Mouse (Mus musculus) intestine, embryonic 16.5 days (tissue): Measurements from ENCODE around the gene Olfr859. TPM values are rescaled to one million over a fixed set of nuclear protein-coding genes. Genes with fewer than 3 reads are reported as not detected.
"Not testable (repeated sequence)": the region's sequence is repeated elsewhere in the genome, so short reads cannot be mapped to it uniquely, and the experiment has no call there.

ENCODE experiments used
- ATAC-seq: fragments of 200-750 bp; cut with Nextera tagmentation; 2 replicates; pipeline ENCODE4 v1.8.0; 2017; ENCODE audit warnings: moderate TSS enrichment, moderate library complexity
- H3K27ac ChIP-seq: fragments of 300-500 bp; sonication (generic); 2 replicates; pipeline ENCODE4 v1.5.1; 2014; ENCODE audit warnings: mild to moderate bottlenecking, low read length
- H3K27me3 ChIP-seq: fragments of 300-500 bp; sonication (generic); replicated peaks from 2 replicates; pipeline ENCODE4 v1.6.1; 2014; ENCODE audit warnings: low read length, control low read depth, mixed read lengths; ENCODE audit not compliant: control insufficient read depth, insufficient read depth
- H3K36me3 ChIP-seq: fragments of 300-500 bp; sonication (generic); 2 replicates; pipeline ENCODE4 v1.6.1; 2014; ENCODE audit warnings: low read length, control low read depth; ENCODE audit not compliant: control insufficient read depth, insufficient read depth
- H3K4me1 ChIP-seq: fragments of 300-500 bp; sonication (generic); 2 replicates; pipeline ENCODE4 v1.6.1; 2014; ENCODE audit warnings: low read length, control low read depth, mixed read lengths; ENCODE audit not compliant: control insufficient read depth, insufficient read depth
- H3K4me2 ChIP-seq: fragments of 300-500 bp; sonication (generic); 2 replicates; pipeline ENCODE4 v1.6.1; 2014; ENCODE audit warnings: low read depth, low read length, control low read depth
- H3K4me3 ChIP-seq: fragments of 300-500 bp; sonication (generic); 2 replicates; pipeline ENCODE4 v1.5.1; 2014; ENCODE audit warnings: mild to moderate bottlenecking, low read length
- H3K9ac ChIP-seq: fragments of 300-500 bp; sonication (generic); 2 replicates; pipeline ENCODE4 v1.6.1; 2014; ENCODE audit warnings: low read depth, low read length
- H3K9me3 ChIP-seq: fragments of 300-500 bp; sonication (generic); 2 replicates; pipeline ENCODE4 v1.6.1; 2016; ENCODE audit warnings: low read length, control low read depth; ENCODE audit not compliant: control insufficient read depth
- WGBS: fragments of 180-500 bp; shearing (Covaris S2); extraction: QIAGEN DNeasy Blood & Tissue Kit; methylation state at CpG from one replicate; pipeline ENCODE4 v1.1.7; 2014; 5-methylcytosine and 5-hydroxymethylcytosine counted together
- polyA plus RNA-seq: library from polyadenylated mRNA; unstranded; fragments of >200 nt; fragmentation: Nextera tagmentation; extraction: Ambion mirVana; gene quantifications from 2 replicates; pipeline ENCODE4 v1.2.1, GENCODE M21; 2015

Gene Olfr859
- polyA plus RNA-seq: not detected in 2 replicates

DNA sequence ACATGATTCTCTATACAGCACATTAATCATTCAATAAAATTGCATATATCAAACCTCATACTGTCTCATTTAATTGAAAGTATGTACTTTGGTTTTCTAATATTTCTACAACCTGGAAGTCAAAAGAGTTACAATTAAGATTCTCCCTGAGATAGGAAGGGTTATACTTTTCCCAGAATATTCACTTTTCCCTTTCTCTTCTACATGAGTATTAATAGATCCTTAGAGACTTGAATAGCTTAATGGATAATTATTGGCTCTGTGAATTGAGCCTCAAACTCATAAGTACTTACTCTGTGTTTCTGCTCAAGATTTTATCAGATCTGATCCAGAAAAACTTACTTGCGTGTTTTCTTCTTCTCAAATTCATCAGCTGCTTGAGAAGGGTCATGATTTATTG lies at the start of gene Olfr859:
Gene Olfr859 (plus strand): TSS at position 301 of the 400 bp plus-strand sequence.
- not testable (repeated sequence) for H3K9ac ChIP-seq, H3K27me3 ChIP-seq, H3K27ac ChIP-seq, H3K9me3 ChIP-seq, ATAC-seq, H3K36me3 ChIP-seq, H3K4me3 ChIP-seq, H3K4me2 ChIP-seq, H3K4me1 ChIP-seq
- 60% methylated on average over 1 of the region's 1 CpGs for WGBS

DNA sequence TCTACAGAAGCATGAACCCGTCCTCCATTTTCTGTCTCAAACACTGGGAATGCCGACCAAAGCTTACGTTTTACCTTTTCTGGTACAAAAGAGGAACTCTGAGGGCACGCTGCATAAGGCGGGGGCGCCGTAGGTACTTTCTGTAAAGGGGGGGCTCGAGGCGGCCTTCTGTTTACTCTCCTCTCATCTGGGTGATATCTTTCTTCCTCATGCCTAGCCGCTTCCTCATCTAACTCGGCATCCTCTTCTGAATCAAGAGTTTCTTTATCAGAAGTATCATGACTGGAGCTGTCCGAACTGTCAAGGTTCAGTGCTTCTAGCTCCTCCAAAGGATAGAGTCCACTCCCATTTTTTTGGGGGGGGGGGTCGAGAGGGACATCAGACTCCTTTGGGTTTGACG lies 35.6 kb upstream of the Olfr859 start:
- H3K27ac ChIP-seq: no peak overlapping the region
- no peak for ATAC-seq

DNA sequence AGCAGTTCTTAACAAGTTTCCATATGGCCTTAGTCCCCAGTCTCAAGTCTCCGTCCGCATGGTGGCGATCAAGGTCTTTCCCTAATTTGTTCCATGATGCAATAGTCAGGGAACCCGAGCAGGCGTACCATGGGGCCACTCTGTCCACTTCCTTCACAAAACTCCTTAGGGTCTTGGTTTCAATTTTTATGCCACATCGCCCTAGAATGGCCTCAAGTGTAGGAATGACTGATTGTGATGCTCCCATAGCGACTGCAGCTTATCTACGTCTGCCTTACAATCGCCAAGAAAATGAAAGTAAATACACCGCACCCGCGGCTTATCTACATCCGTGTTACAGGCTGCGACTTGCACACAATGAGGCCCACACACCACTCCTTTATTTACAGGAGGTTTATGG lies 35.0 kb upstream of the Olfr859 start:
- Histone ChIP-seq H3K4me2 (no peak overlapping the region), H3K36me3 (no peaks in the 10 kb centered on the region), H3K27me3 (no peaks in the 10 kb centered on the region), H3K9me3 (peaks cover 6% of the 10 kb centered on the region; the same call in 1 of the 2 replicates), H3K27ac (no peak overlapping the region), H3K9ac (no peak overlapping the region), H3K4me3 (no peak overlapping the region), H3K4me1 (no peaks in the 10 kb centered on the region)
- WGBS: 88% methylated on average over 14 of the region's 14 CpGs
- no peak for ATAC-seq

More for the DNA sequence above, 35.6 kb upstream of the Olfr859 start:
- H3K9me3 ChIP-seq: peaks cover 6% of the 10 kb centered on the region; the same call in 1 of the 2 replicates
- no peaks in the 10 kb centered on the region for H3K4me1 ChIP-seq
- H3K4me3 ChIP-seq: no peak overlapping the region
- H3K4me2 ChIP-seq: no peak overlapping the region
- H3K9ac ChIP-seq: no peak overlapping the region
- 87% methylated on average over 14 of the region's 14 CpGs for WGBS
- H3K36me3 ChIP-seq: no peaks in the 10 kb centered on the region
- H3K27me3 ChIP-seq: no peaks in the 10 kb centered on the region

DNA sequence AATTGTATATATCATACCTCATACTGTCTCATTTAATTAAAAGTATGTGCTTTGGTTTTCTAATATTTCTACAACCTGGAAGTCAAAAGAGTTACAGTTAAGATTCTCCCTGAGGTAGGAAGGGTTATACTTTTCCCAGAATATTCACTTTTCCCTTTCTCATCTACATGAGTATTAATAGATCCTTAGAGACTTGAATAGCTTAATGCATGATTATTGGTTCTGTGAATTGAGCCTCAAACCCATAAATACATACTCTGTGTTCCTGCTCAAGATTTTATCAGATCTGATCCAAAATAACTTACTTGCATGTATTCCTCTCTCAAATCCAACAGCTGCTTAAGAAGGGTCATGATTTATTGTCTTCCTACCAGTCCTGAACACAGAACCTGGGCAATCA lies 24.7 kb upstream of the Olfr859 start, which contains the start of gene Olfr58:
Gene Olfr58 (plus strand): TSS at position 301 of the 400 bp plus-strand sequence.
- ATAC-seq: no peak
- Histone ChIP-seq H3K9me3 (no peaks in the 10 kb centered on the region), H3K27ac (no peak within 1 kb of the TSS), H3K36me3 (no peaks in the 10 kb centered on the region), H3K9ac (no peak within 1 kb of the TSS), H3K4me1 (no peaks in the 10 kb centered on the region), H3K4me2 (no peak within 1 kb of the TSS), H3K4me3 (no peak within 1 kb of the TSS), H3K27me3 (no peaks in the 10 kb centered on the region)

DNA sequence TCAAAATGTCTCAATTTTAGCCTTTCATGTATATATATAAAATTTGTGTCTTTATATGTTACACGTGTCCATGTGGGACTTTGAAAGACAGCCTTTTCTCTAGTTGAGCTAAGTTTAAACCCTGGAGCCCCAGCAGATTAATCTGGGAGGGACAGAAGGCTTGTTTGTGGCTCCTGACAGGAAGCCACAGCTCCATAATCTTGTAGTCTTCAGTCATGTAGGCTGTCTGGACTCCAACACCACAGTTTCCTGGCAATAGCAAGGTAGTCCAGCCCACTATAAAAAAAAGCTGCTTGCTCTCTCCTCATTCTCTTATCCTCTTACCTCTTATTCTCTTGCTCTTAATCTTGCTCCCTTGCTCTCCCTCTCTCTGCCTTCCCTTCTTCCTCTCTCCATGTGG lies 1.7 kb upstream of the Olfr859 start:
- Histone ChIP-seq H3K27ac (no peak overlapping the region), H3K4me2 (no peak overlapping the region), H3K4me3 (no peak overlapping the region), H3K9ac (no peak overlapping the region), H3K9me3 (no peaks in the 10 kb centered on the region), H3K4me1 (no peaks in the 10 kb centered on the region), H3K36me3 (no peaks in the 10 kb centered on the region), H3K27me3 (no peaks in the 10 kb centered on the region)
- 76% methylated on average over 1 of the region's 1 CpGs for whole genome bisulfite sequencing
- no peak for ATAC-seq

DNA sequence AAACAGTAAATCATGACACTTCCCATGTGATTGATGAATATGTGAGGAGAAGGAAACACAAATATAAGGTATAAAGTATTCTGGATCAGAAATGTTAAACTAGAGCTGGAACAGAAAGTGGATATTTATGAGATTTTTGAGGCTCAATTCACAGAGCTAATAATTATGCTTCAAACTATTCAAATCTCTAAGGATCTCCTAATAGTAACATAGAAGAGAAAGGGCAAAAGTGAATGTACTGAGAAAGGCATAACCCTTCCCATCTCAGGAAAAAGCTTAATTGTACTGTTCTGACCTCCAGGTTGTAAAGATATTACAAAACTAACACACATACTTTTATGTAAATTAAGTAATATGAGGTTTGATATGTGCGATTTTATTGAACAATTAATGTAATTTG lies 44.9 kb downstream of the Olfr859 start, which contains the start of gene Olfr860:
Gene Olfr860 (minus strand): TSS at position 101 of the 400 bp plus-strand sequence.
- Histone ChIP-seq H3K27me3 (no peaks in the 10 kb centered on the region), H3K9me3 (no peaks in the 10 kb centered on the region), H3K4me3 (no peak within 1 kb of the TSS), H3K4me2 (no peak within 1 kb of the TSS), H3K27ac (no peak within 1 kb of the TSS), H3K9ac (no peak within 1 kb of the TSS), H3K4me1 (no peaks in the 10 kb centered on the region), H3K36me3 (no peaks in the 10 kb centered on the region)
- ATAC-seq: no peak
- 85% methylated on average over 1 of the region's 1 CpGs for WGBS

Other genes with a start within 250 kb of the Olfr859 start
- not detected in 2 replicates for gene Olfr854, start 237.5 kb upstream of the Olfr859 start, polyA plus RNA-seq
- gene Olfr855, start 222.3 kb upstream of the Olfr859 start, polyA plus RNA-seq: not detected in 2 replicates
- gene Zfp317, start 182.8 kb upstream of the Olfr859 start, polyA plus RNA-seq: 19.8 and 21.8 TPM in 2 replicates
- gene Olfr857, start 95.5 kb upstream of the Olfr859 start, polyA plus RNA-seq: not detected in 2 replicates
- not detected in 2 replicates for gene Olfr58, start 24.6 kb upstream of the Olfr859 start, polyA plus RNA-seq
- gene Olfr860, start 44.8 kb downstream of the Olfr859 start, polyA plus RNA-seq: not detected in 2 replicates
- gene Olfr862, start 83.1 kb downstream of the Olfr859 start, polyA plus RNA-seq: not detected in 2 replicates
- 0.15 and 0.18 TPM in 2 replicates for gene Olfr77, start 112.0 kb downstream of the Olfr859 start, polyA plus RNA-seq
- not detected in 2 replicates for gene Olfr866, start 223.1 kb downstream of the Olfr859 start, polyA plus RNA-seq